Mouse (Mus musculus) stomach, adult 2 months (tissue): Measurements from ENCODE around the gene Gstt3. TPM values are rescaled to one million over a fixed set of nuclear protein-coding genes. Genes with fewer than 3 reads are reported as not detected.

Source experiments
- polyA plus RNA-seq: library from polyadenylated mRNA; depleted of rRNA; stranded (reverse); fragments of >200 nt; gene quantifications from 2 replicates; pipeline ENCODE4 v1.2.3, GENCODE M21; 2012; rRNA removed

The Gstt3 gene
- 37.5 and 38.9 TPM in 2 replicates for polyA plus RNA-seq

DNA sequence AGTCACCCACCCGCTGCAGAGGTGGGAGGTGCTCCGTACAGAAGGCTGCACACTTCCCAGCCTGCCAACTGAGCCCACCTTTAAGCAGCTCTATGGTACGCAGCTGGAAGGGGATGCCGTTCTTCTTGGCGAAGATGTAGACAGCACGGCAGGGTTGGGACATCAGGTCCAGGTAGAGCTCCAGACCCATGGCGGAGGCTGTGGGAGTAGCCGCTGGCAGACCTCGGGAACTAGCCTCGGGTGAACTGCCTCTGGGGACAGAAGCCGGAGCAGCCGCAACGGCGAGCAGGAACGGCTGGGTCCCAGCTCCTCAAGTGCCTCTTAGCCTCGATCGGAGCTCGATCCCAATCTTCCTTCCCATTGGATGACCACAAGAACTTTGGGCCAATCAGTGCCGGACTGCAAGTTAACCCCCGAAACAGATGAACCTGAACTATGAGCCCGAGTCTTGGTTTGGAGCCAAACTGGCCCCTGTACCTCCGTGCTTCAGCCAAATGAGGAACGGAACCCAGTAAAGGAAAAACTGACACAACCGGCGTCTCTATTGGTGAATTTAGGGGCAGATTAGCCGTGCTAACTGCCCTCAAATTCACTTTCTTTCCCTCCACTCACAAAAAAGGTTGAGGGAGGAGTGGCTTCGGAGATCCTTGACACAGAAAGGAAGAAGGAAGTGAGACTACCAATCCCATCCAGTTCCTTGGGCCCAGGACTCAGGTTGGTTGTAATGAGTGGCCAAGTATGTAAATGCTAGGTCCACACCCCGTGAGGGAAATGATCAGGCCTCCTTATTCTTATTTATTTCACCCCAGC, at the start of gene Gstt3, which contains the start of gene Gm20441:
Gene Gstt3, minus strand, starts transcription at position 646 of the 810 bp plus-strand sequence.
Gene Gm20441, minus strand, starts transcription at position 186 of the 810 bp plus-strand sequence.

DNA sequence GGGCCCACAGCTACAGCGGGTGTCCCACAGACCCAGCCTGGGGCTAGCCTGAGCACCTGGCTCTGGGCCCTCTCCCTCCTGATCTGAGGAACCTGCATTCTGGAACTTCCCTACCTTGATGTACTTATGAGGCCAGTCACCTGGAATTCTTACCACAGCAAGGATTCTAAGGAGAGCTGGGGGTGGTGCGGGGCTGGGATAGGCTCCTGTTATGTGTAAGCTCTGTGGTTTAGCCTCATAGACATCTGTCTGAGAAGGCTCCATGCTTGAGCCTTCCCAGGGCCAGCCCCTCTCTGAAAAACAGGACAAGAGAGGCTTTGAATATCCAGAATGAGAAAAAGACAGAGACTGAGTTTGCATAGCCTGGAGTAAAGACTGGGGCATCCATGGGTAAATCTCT, 41.2 kb upstream of the Gstt3 start, which contains the start of gene Gstt4:
Gene Gstt4, minus strand, starts transcription at position 101 of the 400 bp plus-strand sequence.

GRCm38 (mm10) chr10:75798176-75798696, 17.0 kb upstream of the Gstt3 start, which contains the start of gene Gstt1:
Gstt1 (minus strand) TSS chr10:75798584.

GRCm38 (mm10) chr10:75772795-75773664, 8.2 kb downstream of the Gstt3 start, which contains the start of gene Ddt:
Ddt (minus strand) TSS chr10:75773414.

DNA sequence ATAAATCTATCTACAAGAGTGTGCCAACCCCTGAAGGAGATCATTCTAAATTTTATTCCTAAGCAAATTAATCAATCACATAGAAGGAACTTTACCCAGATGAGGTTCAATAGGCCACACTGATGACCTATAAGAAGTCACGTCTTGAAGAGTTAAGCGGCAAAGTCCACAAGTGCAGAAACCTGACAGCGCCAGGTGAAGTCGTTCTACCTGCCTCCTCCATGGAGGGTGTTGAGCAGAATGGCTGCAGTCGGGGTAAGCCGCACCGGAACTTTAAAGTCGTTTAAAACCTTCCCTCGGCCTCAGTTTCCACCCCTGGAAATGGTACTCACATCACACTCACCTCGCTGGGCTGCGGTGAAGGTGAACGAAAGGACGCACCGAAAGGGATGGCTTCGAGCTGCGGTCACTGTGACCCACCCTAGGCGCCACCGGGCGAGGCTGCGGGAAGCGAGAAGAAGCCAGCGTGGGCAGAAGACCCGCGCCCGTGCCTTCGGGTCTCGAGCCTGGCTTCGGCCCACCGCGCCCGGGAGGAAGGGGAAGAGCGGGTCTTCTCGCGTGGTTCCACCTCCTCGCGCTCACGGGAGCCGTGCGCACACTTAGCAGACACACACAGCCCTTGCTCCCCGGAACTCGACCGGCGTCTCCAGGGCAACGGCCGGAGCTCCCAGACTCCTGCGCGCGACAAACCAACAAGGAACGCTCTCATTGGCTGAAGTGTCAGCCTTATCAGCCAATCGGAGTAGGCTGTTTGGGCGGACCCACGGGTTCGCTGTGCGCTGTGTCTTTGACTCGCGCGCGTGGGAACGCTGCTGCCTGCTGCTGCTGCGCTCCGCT, 17.3 kb downstream of the Gstt3 start, which contains the start of gene Cabin1:
Gene Cabin1, minus strand, starts transcription at position 660 of the 837 bp plus-strand sequence.

Other genes with a start within 250 kb of the Gstt3 start
- 0.27 and 0.47 TPM in 2 replicates for gene Lrrc75b, start 221.1 kb downstream of the Gstt3 start, polyA plus RNA-seq
- 1.2 and 2.7 TPM in 2 replicates for gene Ggt1, start 219.8 kb downstream of the Gstt3 start, polyA plus RNA-seq
- 12.5 and 28.5 TPM in 2 replicates for gene Ggt5, start 192.1 kb downstream of the Gstt3 start, polyA plus RNA-seq
- gene Susd2, start 137.4 kb downstream of the Gstt3 start, polyA plus RNA-seq = 16.5 and 18.7 TPM in 2 replicates
- gene Cabin1, start 17.1 kb downstream of the Gstt3 start, polyA plus RNA-seq = 15.4 and 19.2 TPM in 2 replicates
- 55.7 and 66.9 TPM in 2 replicates for gene Ddt, start 8.0 kb downstream of the Gstt3 start, polyA plus RNA-seq
- 0.61 TPM in 1 of 2 replicates, not detected in the other for gene Gm20441, start 460 bp downstream of the Gstt3 start, polyA plus RNA-seq
- 55.2 and 70.1 TPM in 2 replicates for gene Gstt1, start 17.2 kb upstream of the Gstt3 start, polyA plus RNA-seq
- gene Gstt4, start 41.1 kb upstream of the Gstt3 start, polyA plus RNA-seq = not detected in 2 replicates
- 104 and 132 TPM in 2 replicates for gene Gstt2, start 56.0 kb upstream of the Gstt3 start, polyA plus RNA-seq
- gene Mif, start 78.8 kb upstream of the Gstt3 start, polyA plus RNA-seq = 921 and 1,563 TPM in 2 replicates
- gene Derl3, start 112.0 kb upstream of the Gstt3 start, polyA plus RNA-seq = 28.9 and 38.8 TPM in 2 replicates
- gene Smarcb1, start 140.2 kb upstream of the Gstt3 start, polyA plus RNA-seq = 32.3 and 34.3 TPM in 2 replicates
- gene Chchd10, start 151.7 kb upstream of the Gstt3 start, polyA plus RNA-seq = 1,169 and 2,852 TPM in 2 replicates
- 11.6 and 13.7 TPM in 2 replicates for gene Mmp11, start 155.1 kb upstream of the Gstt3 start, polyA plus RNA-seq
- 0.11 TPM in 1 of 2 replicates, not detected in the other for gene Gm867, start 159.3 kb upstream of the Gstt3 start, polyA plus RNA-seq
- 0.11 and 0.31 TPM in 2 replicates for gene Vpreb3, start 161.6 kb upstream of the Gstt3 start, polyA plus RNA-seq
- not detected in 2 replicates for gene Gm5134, start 173.1 kb upstream of the Gstt3 start, polyA plus RNA-seq